Mouse (Mus musculus) right cerebral cortex, adult 2 months (tissue): Measurements from ENCODE around the gene Slc15a4.
A peak's percentile ranks its signal among the peaks of the same experiment; 100 is the strongest.

ENCODE experiments used
- DNase-seq, 2 experiments: peaks; one replicate each; pipeline ENCODE4 v3.0.0; 2021 to 2022; ENCODE audit warnings: low spot score in 2 of 2

Gene Slc15a4

DNA sequence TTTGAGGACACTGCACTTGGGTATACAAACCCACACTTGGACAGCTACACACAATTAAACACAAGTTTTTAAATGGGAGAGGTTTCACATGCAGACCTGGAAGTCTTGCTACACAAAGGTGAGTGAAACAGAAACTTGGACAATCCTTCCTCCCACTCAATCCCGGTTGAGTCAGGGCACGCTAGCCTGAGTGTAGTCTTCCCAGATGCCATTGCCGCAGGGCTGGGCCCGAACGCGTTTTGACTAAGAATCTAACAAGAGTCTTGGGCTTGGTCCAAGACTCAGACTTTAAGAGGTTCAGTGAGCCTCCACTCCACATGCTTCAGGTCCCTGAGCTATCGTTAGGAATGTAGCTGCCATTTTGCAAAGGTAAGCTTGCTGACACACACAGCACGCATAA, 12.3 kb downstream of the Slc15a4 start:
- no peak for DNase-seq

DNA sequence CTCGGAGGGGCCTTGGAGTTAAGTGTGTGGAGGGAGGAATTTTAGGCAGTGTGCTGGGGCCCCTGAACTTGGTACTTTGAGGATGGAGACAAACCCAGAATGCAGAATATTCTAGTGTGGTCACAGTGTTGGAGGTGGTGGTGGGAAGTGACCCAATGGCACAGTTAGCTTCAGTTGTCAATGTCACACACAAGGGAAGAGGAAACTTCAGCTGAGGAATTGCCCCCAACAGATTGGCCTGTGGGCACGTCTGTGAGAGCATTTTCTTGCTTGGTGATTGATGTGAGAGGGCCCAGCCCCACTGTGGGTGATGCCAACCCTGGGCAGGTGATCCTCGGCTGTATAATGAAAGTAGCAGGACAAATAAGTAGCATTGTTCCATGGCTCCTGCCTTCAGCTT, 13.9 kb downstream of the Slc15a4 start:
- no peak for DNase-seq

DNA sequence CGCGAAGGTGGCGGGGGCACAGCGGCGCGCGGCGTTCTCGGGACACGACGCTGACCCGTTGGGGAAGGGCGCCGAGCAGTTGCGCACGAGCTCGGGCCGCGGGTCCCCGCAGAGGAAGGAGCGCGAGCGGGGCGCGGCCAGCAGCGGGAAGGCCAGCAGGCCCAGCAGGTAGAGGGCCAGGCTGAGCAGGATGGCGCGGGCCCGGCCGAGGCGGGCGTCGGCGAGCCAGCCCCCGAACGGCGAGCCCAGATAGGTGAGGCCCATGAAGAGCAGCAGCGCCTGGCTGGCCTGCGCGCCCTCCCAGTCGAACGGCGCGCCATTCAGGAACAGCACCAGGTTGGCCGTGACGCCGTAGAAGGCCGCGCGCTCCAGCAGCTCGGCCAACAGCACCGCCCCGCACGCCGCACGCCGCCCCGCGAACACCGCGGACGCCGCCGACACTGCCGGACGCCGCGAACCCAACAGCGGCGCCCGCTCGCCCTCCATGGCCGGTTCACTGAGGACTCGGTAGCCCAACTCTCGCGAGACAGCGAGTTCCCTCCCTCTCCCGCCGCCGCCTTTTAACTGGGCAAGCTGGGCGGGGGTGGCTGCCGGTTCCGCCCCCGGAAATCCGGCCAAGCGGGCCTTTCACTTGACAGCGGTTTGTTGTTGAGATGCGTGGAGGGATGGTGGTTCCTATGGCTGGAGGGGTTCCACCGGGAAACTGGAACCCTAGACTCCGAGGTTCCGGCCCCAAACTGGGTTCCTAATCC, 15.6 kb downstream of the Slc15a4 start:
- DNase-seq, result peak; percentile 98

DNA sequence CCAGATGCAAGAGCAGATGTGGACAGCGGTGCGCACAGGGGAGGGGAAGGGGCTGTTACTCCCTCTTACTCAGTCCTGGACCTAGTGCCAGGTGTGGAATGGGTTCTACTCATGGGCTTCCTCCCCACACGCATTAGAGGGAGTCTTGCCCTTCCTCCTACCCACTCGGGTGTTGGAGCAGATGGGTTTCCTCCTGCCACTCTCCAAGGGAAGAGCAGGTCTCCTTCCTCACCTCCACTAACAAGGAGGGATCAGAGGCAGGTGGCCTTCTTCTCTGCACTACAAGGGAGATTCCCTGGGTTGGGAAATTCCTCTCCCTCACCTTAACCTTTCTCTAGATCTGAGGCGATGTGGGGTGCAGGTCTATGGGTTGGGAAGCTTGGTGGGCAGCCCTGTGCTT, 16.5 kb downstream of the Slc15a4 start:
- no peak for DNase-seq

DNA sequence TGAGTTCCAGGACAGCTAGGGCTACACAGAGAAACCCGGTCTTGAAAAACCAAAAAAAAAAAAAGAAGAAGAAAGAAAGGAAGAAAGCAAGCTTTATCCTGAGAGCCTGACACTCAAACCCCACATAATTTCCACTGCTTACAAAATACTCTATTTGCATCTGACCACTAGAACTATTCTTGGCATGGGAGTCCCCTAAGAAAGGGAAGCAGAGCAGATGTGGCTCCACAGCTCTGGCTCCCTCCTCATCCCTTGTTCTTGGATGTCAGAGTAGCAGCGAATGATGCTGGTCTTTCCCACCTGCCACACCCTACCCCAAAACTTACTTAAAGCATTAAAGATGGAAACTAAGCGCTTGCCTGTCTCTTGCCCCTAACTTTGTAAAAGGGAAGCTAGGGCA, 17.2 kb downstream of the Slc15a4 start:
- no peak for DNase-seq

DNA sequence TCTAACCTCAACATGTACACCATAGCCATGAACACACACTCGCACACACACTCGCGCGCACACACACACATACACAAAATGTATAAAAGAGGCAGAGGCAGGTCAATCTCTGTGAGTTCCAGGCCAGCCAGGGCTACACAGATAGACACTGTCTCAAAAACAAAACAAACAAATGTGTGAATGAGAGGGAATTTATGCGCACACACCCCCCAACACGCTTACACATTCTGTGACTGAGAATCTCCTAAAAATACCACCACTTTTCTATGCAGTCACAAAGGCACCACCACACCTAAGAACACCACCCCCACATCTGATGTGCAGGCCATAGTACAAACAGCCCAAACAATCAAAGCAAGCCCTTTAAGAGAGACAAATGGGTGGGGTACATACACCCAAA, 20.3 kb downstream of the Slc15a4 start:
- DNase-seq, result no peak

DNA sequence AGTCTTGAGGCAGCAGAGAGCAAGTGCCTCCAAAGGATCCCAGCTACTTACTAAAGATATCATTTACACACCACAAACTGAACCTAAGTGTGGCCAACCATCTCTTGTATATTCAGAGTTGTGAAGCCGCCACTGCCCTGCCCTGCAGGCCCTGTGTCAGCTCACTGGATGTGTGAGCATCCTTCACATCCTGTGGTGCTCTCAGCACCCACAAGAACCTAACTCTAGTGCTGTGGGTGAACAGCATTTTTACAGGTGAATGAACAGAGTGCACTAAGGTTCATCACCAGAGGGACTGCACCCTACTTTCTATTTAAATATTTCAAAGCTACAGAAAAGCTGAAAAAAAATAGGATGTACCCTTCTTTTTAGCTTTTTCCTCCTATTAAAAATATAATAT, 20.8 kb downstream of the Slc15a4 start:
- DNase-seq, result no peak

DNA sequence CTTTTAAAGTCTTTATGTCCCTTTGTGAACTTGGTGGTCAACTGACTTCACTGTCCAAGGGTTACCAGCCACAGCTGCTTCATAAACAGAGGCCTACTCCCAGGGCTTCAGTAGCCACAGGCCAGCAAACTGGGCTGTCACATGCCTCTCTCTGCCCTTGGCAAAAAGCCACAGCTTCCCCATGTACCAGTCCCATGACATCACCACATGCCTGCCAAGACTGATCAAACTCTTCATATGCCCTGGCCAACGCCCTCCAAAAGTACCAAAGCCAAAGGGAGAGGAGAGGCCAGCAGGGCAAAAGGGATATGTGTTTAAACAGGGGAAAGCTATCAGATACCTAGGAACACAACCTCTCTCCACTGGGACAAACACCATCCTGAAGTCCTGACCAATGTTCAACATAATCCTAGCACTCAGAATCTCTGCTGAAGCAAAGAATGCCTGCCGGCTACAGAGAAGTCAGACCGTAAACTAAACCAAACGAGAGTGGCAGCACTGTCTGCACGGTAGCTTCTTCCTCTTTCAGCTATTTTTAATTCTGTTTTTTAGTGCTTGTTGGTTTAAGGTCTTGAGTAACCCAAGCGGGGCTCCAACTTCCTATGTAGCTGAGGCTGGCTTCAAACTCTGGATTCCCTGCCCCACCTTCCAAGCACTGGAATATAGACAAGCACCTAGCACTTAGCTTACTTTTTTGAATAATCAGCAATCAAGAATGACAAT, 21.7 kb downstream of the Slc15a4 start:
- DNase-seq, result no peak

DNA sequence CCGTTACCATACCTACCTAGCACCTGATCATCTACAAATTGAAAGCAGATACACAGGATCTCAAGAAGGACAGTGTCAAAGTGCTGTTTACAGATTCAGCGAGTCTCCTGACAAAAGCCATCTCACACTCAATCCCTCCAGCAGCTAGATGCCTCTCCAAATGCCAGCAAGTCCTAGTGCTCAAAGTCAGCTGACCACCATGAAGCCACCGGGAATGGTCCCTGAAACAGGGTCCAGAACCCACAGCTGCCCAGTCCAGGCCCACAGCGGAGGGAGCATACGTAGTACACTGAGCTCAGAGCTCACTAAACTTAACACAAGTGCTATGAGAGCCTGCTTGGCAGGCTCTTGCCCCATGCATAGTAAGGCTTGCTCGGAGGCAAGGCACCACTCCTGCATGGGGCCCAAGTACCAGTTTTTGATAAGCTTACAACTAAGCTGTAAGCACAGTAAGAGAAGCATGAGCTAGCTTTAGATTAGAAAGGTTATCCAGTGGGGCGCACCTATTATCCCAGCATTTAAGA, 23.4 kb downstream of the Slc15a4 start:
- no peak for DNase-seq

DNA sequence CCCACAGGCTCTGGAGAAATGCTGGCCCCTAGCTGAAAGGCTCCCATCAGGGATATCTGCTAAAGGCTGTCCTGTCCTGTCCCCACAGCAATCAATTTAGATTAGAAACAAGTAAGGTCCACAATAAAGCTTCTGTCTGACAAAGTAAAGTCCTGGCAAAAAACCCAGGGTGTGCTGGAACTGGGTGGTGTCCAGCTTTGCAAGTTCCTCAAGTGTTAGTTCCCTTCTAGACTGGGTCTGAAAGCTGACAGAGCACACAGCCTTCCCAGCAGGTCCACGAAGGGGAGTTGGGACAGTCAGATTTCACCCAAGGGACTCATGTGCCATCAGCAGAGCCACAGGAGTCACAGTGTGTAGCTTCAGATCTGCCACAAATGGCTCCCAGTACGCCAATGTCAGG, 25.2 kb downstream of the Slc15a4 start:
- DNase-seq, result no peak

DNA sequence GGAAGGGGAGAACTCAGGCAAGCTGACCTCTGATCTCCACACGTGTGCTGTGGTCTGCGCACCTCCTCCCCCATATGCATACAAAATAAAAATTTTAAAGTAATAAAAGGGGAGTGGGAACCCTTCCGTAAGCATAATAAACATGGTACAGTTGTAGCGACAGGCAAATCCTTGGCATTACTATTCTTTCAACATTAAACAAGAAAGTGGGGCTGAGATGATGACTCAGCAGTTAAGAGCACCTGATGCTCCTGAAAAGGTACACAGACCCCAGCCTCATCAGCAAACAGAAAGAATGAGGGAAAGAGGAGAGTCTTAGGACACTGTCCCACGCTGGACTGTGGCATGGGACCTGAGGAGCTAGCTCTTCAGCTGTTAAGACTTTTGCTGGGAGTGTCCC, 29.7 kb downstream of the Slc15a4 start:
- DNase-seq, result no peak

DNA sequence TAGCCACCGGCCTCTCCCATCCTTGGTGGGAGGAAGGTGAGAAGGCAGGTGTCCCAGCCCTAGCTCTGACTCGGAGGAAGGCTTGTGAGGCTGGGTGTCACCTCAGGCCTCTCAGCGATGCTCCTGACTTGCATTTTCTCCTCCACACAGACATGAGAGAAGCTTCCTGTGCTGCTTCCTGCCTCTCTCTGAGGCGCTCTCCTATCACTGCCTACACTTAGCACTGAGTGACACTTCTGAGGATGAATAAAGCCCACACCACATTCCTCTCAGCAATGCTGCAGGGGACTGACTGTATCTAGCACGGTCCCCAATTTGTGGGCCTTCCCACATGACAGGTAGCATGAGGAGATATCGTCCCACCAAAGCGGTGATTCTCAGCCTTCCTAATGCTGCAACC, 35.8 kb downstream of the Slc15a4 start:
- DNase-seq, result no peak

DNA sequence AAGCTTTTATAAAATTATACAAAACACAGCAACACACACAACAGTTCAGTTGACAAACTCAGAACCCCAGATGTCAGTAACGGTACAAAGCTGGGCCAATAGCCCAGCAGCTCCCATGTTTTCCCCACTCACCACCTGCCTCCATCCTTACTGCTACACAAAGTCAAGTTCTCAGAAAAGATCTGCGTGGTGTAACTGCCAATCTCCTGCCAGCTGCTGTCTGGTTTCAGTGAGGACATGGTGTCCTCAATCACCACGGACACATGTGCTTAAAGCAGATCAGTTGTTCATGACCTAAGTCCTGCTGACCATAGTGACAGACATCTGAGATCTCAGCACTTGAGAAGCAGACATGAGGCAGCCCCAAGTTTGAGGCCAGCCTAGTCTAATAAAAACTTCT, 37.0 kb downstream of the Slc15a4 start:
- no peak for DNase-seq

DNA sequence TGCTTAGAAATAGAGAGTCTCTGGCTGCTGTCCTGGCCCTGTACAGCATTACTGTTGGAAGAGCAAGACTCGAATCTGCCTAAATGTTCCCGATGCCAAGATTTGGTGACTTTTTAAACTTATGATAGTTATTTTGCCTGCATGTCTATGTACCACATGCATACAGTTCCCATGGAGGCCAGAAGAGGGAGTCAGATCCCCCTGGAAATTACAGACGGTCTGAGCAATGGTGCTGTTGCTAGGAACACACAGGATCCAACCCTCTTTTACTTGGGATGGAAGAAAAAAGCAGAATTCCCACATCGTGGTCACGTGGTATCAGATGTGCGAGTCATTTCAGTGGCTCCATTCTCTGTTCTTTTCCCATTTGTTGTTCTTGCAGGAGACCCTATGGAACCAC, 39.8 kb downstream of the Slc15a4 start:
- DNase-seq, result peak; percentile 44 to 57

DNA sequence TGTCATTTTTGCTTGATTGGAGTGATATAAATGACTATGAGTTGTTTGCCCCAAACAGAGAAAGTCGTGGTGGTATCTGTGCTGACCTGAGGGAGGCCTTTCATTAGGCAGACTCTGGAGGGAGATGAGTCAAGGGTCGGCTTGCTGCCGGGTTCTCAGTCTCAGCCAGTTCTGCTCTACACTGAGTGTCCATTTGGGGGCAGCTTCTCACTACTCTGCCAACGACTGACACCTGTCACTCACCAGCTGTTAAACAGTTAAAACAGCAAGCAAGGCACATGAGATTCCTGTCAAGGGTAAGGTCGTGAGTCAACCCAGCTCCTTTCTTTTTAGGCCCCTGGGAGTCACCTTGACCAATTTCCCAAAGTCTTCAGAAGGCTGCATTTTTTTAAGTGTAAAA, 40.3 kb downstream of the Slc15a4 start:
- no peak for DNase-seq

DNA sequence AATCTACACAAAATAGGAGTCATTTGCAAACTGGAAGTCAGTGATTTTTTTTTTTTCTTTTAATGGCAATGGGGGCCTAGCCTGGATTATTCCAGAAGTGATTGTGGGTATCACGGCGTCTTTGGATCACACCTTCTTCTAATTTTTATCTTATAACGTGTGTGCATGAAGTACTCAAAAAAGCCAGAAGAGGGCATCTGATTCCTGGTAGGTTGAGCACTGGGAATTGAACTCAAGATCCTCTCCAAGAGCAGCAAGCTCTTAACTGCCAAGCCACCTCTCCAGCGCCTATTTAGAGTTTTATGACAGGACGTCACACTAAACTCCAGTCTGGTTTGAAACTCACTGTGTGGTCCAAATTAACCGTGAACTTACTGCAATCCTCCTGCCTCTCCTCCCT, 44.8 kb downstream of the Slc15a4 start:
- no peak for DNase-seq

DNA sequence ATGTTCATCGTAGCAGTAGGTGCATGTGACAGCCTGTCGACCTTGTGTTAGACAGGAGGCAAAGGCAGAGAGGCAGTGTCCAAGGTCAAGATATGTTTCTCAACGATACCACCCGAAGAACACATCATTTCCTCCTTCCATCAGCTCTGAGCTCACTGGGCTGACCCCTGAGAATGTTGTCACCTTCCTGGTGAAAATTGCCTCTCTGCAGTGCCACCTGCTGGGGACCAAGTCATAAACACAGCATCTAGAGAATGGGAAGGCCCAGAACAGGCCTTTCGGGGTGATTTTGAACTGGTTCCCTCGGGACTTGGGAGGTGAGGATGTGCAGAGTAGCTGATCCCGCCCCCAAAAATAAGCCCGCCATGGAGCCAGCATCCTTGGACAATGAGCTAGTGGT, 49.0 kb downstream of the Slc15a4 start:
- no peak for DNase-seq

DNA sequence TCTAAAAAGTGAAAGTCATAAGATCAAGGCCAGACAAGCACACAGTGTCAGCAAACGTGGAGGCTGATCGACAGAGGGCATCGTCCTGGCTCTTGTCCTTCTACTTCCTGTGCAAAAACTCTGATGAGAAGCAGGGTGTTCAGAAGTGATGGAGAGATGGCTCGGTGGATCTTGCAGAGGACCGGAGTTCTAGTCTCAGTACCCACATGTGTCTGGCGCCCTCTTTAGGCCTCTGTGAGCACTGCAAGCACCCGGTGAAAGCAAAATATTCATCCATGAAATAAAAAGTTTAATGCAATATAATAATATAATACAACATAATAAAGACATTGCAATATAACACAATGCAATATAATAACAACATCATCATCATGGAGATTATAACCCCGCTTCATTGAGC, 55.3 kb downstream of the Slc15a4 start:
- peak; percentile 20 to 43 for DNase-seq

DNA sequence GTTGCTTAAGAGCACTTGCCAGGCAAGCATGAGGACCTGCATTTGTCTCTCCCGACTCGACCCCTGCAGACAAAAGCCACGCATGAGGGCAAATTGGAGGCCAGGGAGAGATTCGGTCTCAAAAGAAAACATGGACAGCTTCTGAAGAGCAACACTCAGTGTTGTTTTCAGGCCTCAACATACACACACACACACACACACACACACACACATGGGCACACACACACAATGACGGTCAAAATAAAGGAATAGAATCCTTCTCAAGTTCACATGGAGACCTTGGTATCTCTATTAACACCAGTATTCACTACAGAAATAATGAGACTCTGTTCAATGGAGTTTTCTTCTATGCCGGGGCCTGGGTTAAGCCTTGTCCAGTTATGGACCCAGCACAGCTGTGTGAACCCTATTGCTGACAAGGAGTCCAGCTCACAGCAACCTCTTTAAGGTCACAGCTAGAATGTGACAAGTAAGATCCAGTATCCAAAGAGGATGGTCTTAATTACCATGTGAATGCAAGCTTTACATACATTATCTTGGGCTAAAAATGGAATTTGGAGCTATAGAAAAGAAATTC, 65.4 kb downstream of the Slc15a4 start:
- DNase-seq, result no peak

DNA sequence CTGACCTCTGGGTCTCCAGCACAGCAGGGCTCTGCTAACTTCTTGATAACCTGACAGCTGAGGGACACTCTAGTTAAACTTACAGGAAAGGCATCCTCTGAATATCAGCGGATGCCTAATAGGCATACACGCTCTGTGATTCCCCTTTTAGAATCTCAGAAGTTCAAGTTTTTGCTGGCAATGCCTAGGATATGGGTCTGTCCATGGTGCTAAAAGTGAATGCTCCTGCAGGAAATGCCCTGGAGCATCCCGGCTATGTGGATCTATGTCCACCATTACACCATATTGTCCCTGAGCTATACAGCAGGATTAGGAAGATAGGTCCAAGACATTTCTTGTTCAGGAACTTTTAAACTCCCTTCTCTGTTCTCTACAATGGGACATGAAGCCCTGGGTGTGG, 71.6 kb downstream of the Slc15a4 start:
- DNase-seq, result no peak

DNA sequence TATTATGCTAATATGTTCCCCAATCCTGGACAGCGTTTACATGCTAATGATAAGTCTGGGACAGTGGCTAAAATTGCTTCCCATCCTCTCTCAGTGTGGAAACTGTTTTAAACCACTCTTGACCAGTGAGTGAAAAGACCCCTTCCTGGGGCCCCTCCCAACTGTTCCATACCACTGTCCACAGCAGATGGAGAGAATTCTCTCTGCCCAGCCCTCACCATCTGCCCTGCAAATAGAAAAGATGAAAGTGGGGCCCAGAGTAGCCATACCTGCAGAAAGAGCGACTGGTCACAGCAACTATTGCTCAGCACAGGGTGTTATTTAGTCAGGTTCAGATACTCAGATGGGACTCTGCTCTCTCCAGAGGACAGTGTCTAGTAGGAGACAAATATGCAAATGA, 84.6 kb downstream of the Slc15a4 start:
- no peak for DNase-seq

DNA sequence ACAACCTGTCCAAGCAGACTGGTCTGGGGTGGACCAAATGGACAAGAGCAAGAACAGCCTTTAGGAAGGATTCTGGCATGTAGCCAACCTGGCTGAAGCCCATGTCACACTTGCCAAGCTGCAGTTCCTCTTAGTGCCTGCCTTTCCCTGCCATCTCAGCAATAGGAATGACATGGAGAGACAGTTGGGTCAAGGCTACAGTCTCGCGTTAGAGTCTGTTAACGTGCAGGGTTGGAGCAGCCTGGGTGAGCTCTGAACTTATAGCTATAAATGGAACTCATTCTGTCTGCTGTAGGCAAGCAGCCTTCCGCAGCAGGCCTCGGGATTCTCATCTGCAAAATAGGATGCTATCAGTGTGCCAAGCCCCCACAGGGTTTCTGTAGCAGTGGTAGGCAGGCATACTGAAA, 86.1 kb downstream of the Slc15a4 start:
- no peak for DNase-seq
